Mouse (Mus musculus) heart, adult 9 months (tissue): ENCODE measurements around the gene Bahd1.
A peak's percentile ranks its signal among the peaks of the same experiment; 100 is the strongest.

Experiments
- DNase-seq, 2 experiments: peaks; one replicate each; pipeline ENCODE4 v3.0.0; 2022; ENCODE audit warnings: low spot score in 2 of 2

Gene Bahd1

DNA sequence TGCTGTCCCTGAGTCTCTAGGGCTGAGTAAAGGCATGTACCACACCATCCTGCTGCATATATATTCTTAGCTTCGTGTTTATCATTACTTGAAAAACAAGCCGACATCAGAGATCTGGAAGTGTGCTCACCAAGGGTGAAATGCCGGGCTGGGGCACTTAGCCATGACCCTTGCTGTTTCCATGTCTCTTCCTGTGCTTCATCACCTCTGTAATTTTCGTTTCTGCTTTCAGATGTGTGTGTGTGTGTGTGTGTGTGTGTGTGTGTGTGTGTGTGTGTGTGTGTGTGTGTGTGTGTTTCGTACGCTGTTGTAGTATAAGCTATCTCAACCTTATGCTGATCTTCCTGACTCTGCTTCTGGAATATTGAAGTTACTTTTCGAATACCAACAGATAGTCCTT is 41.2 kb downstream of the Bahd1 start:
- DNase-seq: no peak

GRCm38 (mm10) chr2:118943232-118943631 is 43.1 kb downstream of the Bahd1 start:
- DNase-seq: no peak

DNA sequence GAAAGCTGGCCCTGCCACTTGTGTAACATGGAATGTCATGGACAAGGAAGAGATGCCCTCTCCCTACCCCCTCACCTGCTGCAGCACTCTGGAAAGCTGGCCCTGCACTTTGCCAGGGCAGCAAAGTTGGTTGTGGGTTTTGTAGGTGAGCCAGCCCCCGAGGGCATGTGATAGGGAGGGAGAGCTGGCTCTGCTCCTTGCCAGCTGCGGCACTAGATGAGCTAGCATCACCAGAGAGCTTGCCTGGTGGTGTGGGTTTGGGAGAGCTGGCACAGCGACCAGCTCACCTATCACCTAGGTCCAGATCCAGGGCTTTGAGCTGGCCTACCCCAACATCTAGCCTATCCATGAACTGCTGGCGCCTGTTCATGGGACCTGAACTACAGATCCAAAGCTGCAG is 48.6 kb downstream of the Bahd1 start:
- DNase-seq: no peak

DNA sequence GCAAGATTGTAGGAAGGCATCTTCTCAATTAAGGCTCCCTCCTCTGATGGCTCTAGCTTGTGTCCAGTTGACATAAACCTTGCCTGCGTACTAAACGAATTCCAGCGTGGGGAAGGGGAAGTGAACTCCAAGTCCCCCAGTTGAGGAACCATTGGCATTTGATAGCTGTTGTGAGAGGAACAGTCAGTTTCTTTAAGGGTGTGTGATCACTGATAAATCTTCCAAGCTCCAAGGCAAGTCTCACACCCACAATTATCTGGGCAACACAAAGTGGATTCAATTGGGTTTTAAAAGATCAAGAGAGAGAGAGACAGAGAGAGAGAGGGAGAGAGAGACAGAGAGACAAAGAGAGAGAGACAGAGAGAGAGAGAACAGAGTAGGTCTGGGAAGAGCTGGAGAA is 49.5 kb downstream of the Bahd1 start:
- DNase-seq: no peak

DNA sequence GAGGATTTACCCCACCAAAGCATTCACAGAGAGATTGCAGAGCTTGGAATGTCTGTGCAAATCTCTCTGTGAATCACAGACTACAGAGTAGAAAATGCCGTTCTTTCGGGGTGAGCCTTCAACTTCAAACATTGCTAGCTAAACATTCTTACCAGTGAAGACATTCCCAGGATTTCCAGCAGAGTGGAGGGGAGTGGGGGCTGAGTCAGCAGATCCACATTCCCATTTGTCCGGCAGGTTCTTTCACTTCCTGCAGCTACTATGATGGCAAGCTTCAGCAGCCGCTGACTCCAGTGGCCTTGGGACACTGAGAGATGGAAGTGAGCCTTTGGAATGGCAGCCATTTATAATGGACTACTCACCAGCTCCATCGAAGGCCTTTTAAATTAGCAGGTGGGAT is 56.3 kb downstream of the Bahd1 start:
- DNase-seq: no peak

DNA sequence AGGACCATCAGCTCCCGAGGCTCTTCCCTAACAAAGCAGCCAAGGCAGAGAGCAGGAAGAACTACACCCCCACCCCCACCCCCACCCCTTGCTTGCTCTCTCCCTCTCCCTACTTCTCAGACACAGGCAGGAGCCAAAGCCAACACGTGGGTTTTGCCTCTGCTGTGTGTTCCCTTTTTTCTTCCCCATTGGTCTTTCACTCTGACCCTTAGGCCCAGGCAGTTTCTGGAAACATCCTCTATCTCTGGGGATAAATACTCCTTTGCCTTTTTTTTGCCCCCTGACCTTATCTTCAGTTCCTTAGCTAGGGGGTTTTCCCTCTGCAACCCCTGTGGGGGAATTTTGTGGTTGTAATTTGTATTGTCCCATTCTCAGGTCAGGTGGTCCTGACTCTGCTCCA is 59.5 kb downstream of the Bahd1 start:
- DNase-seq: no peak

- DNase-seq: no peak
Observed at GRCm38 (mm10) chr2:118960413-118960812, 60.2 kb downstream of the Bahd1 start.

- no peak for DNase-seq
Observed at GRCm38 (mm10) chr2:118961546-118961945, 61.4 kb downstream of the Bahd1 start.

DNA sequence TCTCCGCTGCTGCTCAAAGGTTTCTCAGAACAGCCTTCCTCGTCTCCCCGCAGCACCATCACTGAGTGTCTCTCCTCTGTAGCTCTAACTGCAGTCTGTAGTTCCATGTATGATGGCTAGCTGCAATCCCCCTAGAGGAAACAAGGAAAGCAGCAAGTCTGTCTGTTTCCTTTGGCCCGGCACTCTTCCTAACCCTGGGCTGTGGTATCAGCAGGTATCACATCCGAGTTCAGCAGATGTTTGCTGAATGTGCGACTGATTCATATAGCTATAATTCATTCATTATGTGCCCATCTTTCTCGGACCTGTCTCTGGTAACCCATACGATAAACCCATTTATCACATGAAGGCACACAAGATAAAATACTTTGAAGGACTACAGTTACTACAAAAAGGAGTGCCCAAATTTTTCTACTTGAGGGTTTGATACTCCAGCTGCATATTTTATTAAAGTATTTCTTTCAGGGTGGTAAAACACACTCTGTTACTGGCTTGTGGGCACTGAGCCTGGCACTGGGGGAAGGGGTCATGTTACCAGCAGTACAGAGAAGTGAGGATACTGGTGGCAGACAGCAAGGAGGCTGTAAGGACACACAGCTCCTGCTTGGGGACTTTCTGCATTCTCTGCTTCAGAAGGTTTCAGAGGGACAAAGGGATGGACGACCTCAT is 63.0 kb downstream of the Bahd1 start:
- DNase-seq: no peak

- DNase-seq: no peak
Observed at GRCm38 (mm10) chr2:118963676-118964012, 63.5 kb downstream of the Bahd1 start.

DNA sequence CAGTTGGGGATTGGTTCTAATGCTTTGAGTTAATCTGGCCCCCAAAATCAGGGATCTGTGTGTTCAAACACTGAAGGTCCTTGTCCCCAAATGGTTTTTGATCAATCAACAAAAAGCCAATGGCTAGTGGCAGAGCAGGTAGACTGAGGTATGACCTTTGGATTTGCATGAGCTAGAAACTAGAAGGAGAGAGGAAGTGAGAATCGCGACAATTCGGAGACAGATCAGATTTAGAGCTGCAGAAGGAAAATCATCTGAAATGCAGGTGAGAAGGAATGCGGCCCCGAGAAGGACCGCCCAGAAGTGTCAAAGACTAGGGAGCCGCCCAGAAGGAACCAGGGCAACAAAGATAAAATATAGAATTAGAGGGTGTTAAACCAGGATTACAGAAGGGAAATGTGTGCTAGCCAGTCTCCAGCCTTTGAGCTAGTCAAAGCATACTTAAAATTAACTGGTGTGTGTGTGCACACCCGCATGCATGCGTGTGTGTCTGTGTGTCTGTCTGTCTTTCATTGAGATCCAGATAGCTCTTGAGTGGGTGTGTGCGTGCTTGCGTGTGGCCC is 69.5 kb downstream of the Bahd1 start:
- no peak for DNase-seq

DNA sequence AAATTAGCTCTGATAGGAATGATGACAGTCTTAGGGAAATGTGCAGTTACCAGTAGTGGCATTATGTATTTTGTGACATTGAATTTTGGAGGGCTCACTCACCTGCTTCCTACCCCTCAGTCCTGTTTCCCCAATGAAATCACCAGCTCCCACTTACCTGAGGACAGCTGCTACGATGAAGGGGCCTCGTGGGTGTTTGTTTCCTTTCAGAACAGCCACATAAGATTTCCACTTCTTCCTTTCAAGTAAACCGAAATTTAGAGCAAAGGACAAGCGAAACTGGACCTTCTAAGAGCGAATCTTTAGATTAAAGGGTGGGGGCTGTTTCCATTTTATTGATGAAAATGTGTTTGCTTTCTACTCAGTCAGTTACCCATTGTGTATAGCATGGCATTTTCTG is 71.9 kb downstream of the Bahd1 start:
- DNase-seq: no peak

- DNase-seq: peak; percentile 78 to 86
Observed at GRCm38 (mm10) chr2:118972687-118973376, 72.7 kb downstream of the Bahd1 start.
